Mouse (Mus musculus): ENCODE data around the gene Hras. TPM values are rescaled to one million over a fixed set of nuclear protein-coding genes. Genes with fewer than 3 reads are reported as not detected.

Hras gene
- 46.6 and 52.7 TPM in 2 replicates for polyA plus RNA-seq (2012)

DNA sequence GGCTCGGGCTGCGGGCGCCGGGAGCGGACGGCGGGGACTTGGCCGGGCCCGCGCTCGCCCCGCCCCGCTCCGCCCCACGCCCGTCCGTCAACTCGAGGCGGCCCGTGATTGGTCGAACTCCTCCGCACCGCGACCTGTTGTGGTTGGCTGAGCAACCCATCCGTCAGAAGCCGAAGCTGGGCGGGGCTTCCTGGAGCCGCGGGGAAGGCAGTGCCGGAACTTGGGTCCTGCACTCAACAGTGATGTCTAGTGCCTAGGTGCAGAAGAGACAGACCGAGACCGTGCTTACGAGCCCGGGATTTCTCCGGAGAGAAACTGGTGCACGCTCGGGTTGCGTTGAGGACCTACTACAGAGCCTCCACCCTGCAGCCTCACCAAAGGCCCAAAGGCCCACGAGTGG, at the start of gene Hras, which contains the start of gene Lrrc56:
Gene Hras, minus strand, starts transcription at position 58 of the 400 bp plus-strand sequence.
Gene Lrrc56, plus strand, starts transcription at position 210 of the 400 bp plus-strand sequence.
- no peak for TF ChIP-seq GATA1 (IDR thresholded peaks at IDR 0.05; ENCODE audit: low read length)

DNA sequence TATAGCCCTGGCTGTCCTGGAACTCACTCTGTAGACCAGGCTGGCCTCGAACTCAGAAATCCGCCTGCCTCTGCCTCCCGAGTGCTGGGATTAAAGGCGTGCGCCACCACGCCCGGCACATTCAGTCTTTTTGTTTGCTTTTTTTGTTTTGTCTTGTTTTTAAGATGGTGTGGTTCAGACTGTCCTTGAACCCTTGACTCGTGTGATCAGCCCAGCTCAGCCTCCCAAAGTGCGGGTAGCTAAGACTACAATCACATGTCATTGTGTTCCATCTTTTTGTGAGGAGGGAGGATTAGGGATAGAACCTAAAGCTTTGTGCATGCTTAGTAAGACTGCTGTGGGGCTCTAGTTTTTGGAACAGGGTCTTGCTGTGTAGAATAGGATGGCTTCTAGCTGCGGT, 37.7 kb upstream of the Hras start:
- no peak for TF ChIP-seq GATA1 (IDR thresholded peaks at IDR 0.05; ENCODE audit: low read length)

DNA sequence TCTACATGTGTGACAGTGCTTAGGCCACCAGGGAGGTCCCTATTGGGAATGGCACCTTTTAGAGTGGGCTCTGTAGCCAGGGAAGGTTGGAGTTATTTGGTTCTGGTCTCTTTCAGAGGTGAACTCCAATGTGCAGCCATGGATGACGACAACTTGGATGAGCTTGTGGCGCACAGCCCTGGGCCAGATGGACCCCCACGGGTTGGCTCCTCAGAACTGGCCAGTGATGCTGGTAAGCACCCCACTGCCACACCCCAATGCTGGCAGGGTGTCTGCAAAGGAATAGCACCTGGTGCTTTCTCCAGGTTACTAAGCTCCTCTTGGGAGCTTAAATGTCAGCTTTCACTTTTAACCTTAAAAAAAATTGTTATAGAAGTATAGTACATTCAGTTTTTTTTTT, 37.3 kb upstream of the Hras start:
- TF ChIP-seq GATA1 (IDR thresholded peaks at IDR 0.05; ENCODE audit: low read length) = no peak

DNA sequence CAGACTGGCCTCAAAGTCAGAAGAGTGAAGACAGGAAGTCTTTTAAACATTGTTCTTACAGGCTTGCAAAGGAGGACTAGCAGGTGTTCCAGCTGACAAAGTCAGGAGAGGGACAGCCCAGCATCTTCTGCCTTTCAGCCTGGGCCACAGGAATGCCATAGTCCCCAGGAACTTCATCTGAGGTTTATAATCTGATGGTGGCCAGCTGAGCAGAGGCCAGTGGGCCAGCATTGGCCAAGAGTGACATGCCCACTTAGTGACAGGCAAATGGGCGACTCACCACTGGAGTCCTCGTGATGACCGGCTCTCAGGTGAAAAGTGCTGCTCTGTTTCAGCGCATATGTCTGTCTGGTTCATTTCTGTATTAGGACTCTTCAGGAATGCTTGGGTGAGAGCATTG, 36.8 kb upstream of the Hras start:
- TF ChIP-seq GATA1 (IDR thresholded peaks at IDR 0.05; ENCODE audit: low read length) = no peak

DNA sequence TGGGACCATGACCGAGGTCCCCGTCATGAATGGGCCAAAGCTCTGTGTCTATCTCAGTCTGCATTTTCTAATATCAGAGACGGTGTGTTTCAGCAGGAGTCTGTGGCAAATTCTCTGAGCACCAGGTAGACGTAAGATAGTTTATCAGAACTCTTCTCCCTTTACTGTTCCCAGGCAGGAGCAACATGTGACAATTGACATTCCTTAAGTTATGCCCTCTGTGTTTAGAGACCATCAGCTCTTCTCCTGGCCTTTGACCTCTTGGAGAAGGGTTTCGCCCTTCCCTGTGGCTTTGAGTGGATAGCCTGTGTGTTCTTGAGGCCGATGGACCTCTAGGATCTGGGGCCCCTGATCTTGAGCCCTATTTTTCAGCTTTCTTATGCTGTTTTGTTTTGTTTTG, 35.9 kb upstream of the Hras start:
- TF ChIP-seq GATA1 (IDR thresholded peaks at IDR 0.05; ENCODE audit: low read length) = no peak

DNA sequence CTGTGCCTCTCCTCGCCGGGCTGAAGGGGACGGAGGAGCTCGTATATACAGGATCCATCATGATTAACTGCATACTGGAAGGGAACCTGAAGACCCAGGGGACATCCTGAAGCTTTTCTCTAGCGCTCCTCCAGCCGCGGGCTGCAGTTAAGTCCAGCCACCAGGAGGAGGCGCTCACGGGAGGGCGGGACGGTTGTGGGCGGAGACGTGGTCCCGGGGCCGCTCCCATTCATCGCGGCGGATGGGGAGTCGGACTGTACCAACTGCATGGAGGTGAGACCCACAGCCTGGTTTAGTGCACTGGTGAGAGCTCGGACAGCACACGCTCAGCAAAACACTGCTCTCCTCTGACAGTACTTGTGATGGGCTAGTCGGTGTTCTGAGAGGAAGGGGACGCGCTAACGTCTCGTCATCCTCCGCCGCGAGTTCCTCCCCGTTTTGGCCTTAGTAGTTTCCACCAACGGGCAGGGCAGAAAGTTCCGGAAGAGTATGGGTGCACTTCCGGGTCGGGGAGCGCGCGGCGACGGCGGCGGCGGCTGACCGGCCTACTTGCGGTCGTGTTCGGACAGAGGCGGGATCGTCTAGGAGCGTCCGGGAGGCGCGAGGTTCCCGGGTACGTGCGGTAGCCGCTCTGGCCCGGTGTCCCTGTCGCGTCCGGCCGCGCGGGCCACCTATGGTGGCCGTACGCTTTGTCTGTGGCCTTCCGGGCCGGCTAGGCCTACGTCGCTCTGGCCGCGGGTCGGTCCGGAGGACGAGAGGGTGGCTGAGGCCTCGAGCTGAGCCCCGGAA, 34.7 kb upstream of the Hras start, which contains the start of gene Phrf1:
Gene Phrf1, plus strand, starts transcription at position 506 of the 789 bp plus-strand sequence.
- no peak for TF ChIP-seq GATA1 (IDR thresholded peaks at IDR 0.05; ENCODE audit: low read length)

DNA sequence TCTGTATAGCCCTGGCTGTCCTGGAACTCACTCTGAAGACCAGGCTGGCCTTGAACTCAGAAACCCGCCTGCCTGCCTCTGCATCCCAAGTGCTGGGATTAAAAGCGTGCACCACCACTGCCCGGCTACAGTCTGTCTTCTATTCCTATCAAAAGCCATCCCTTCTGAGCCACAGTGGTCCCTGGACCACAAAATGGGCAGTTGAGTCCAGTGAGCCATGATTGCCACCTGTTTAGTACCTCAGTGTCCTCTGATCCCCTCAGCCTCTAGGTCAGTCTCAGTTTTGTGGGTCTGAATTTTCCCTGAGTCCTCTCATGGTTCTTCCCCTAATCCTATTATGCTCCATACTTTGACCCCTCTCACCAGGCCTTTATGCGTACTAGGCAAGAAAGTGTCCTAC, 34.0 kb upstream of the Hras start:
- no peak for TF ChIP-seq GATA1 (IDR thresholded peaks at IDR 0.05; ENCODE audit: low read length)

DNA sequence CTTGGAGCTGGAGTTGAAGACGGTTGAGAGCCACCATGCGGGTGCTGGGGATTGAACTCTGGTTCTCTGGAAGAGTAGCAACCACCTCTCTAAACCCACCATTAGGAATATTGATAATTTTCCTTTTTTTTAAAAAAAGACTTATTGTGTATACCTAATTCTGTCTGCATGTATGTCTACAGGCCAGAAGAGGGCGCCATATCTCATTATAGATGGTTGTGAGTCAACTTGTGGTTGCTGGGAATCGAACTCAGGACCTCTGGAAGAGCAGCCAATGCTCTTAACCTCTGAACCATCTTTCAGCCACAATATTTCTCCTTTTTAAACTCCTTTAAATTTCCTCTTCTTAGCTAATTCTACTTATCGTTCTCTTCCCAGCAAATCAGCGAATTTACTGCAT, 32.7 kb upstream of the Hras start:
- no peak for TF ChIP-seq GATA1 (IDR thresholded peaks at IDR 0.05; ENCODE audit: low read length)

DNA sequence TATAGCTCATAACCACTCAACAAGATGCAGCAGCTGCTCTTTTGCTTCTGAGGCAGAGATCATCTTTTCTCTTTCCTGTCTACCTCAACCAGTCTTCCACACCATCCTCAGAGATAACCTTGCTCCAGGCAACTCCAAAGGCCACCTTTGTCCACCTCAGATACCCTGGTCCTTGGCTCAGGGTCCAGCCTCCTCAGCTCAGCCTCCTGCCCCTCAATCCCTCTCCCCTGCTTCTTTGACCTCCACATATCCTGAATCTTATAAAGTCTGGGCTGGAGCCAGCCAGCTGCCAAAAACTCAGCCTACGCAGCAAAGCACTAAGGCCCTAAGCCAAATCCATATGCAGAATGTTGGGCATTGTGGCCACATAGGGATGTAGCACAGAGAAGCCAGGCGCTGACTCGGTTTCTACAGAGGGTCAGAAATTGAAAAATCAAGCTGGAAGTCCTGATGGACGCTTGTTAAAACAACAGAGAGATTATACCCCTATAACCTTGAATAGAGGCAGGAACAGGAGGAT, 29.0 kb upstream of the Hras start:
- no peak for TF ChIP-seq GATA1 (IDR thresholded peaks at IDR 0.05; ENCODE audit: low read length)

DNA sequence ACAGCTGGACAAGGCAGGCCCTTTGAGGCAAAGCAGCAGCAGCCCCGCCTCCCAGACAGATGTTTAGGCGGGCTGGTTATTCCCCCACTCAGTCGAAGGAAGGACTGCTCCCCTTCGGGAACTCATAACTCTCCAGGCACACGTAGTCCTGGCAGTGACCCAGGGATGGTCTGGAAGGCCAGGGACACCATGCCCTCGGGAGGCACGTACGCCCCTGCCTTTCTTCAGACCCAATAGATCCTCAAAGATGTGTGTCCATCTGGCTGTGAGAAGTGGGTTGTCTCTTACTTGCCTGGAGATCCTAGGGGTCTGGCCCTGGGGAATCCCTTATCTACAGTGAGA, 28.3 kb upstream of the Hras start:
- TF ChIP-seq GATA1 (IDR thresholded peaks at IDR 0.05; ENCODE audit: low read length) = no peak

DNA sequence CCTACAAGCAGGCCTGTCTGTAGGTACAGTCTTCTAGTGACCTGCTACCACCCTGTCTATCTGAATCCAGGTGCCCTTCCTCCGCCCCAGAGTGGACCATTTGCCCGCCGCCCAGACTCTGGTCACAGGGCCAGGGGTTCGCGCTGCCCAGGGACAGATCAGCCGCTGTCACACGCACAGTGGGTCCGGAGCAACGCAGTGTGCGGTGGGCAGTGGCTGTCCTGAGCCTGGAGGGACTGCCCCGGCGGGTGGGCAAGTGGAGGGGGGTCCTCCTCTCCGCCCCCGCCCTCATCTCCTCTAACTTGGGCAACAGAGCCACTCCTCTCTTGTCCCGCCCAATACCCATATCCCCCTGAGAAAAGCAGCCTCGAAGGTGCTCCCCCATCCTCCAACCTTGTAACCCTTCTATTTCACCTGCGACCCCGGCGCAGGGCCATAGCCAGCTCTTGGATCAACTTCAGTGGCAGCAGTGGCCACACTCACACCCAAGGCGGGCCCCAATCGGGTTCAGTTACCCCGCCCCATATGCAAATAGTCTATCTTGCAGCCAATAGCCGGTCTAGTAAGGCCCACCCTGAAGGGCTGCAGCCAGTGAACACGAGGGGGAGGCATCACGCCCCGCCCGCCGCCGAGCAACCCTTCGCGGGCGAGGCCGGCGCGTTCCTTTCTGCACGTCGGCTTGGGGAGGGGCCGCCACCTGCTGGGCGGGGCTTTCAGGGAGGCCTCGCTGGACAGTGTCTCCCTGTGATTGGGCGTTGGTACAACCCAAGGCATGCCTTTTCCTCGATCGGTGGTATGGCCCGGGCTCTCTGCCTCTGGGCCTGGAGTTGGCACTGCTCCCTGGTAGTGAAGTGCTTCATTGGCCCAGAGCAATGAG, 27.7 kb upstream of the Hras start:
- TF ChIP-seq GATA1 (IDR thresholded peaks at IDR 0.05; ENCODE audit: low read length) = no peak

DNA sequence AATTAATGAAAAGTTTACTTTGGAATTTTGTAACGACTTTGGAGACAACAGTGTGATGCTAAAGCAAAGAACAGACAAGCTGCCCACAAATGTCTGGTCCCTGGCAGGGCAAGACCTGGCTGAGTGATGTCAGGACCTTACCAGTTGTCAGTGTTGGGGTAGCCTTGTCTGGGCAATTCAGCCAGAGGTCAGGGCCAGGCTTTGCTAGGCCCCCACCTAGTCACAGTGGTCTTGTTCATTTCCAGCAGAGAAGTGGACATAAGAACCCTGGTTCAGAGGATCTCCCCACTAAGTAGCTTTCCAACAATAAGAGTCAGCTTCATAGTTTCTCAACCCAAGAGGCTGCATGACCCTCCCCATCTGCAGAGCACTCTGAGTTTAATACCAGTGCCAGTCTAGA, 26.6 kb upstream of the Hras start:
- TF ChIP-seq GATA1 (IDR thresholded peaks at IDR 0.05; ENCODE audit: low read length) = no peak

DNA sequence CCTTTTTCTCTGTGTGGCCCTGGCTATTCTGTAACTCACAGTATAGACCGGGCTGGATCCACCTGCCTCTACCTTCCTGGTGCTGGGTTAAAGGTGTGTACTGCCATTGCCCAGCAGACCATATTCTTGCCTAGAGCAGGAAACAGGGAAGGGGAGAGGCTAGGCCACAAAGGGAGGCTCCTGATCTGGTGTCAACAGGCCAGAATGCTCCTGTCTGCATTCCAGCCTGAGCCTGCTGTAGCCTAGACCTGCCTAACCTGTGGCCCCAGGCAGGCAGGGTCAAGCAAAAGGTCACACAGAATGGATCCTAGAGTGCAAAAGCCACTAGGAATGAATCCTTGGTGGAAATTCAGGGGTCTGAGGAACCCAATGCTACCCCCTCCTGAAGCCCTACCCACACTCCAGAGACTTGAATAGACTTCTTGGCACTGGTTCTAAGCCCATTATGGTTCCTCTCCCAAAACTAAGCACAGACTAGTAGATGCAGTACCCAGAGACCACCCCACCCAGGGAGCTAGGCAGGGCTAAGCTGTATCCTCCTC, 25.8 kb upstream of the Hras start:
- no peak for TF ChIP-seq GATA1 (IDR thresholded peaks at IDR 0.05; ENCODE audit: low read length)

DNA sequence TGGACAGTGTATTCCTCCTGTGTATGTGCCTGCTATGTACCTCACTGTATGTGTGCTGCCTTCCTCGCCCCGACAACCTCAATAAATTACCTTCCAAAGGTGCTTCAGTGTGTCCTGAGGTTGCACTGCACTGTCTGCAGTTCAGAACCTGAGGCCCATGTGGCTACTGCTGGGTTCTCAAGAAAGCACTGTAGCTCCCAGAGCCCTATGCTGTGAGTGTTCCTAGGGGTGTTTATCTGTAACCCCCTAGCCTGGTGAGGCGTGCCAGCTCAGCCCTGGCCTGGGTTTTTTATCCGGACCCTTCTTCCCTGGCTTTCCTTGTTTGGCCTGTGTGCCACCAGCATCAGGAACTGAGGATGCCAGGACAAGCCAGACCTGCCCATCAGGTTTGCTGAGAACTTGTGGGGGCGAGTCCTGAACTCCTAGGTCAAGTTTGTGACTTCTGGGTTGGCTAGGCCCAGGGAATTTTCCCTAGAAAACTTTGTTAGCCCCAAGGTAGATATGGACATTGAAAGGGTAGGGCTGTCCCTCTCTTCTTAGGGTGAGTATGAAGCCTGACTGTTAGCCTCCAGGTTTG, 24.8 kb upstream of the Hras start:
- no peak for TF ChIP-seq GATA1 (IDR thresholded peaks at IDR 0.05; ENCODE audit: low read length)

DNA sequence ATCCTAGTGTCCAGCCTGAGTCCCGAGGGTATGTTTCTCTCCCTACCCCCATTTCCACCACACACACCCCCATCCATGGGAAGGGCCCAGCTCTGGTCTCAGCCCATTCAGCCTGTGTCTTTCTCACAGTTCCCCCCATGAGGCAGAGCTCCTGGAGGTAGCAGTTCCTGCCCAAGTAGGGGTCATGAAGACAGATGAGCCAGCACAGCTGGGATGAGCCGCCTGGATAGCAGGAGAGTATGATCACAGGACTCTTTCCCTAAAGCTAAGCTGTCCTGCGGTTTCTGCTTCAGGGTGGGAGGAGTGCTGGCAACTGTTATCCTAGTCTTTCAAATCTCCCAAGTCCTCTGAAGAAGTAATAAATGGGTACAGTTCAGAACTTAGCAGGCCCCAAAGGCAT, 24.3 kb upstream of the Hras start:
- no peak for TF ChIP-seq GATA1 (IDR thresholded peaks at IDR 0.05; ENCODE audit: low read length)

Data from G1E-ER4 (cell line).